Mouse (Mus musculus) megakaryocyte, embryonic 14.5 days (primary cell): ENCODE measurements at regions not wholly inside any gene's neighbourhood (a gene's known extent, or its start where the extent isn't known, plus 50 kb on each side); places are given as distances from the start of the nearest gene placed in this dataset.

Experiments
- H3K27me3 ChIP-seq: replicated peaks from 2 replicates; pipeline ENCODE3; 2012; ENCODE audit warnings: inconsistent platforms
- H3K36me3 ChIP-seq: replicated peaks from 2 replicates; pipeline ENCODE3; 2012; ENCODE audit warnings: low read length, inconsistent platforms, mixed read lengths
- H3K4me1 ChIP-seq: 2 replicates; pipeline ENCODE4 v1.6.1; 2012; ENCODE audit warnings: inconsistent platforms
- H3K4me3 ChIP-seq: replicated peaks from 2 replicates; pipeline ENCODE3; 2012; ENCODE audit warnings: moderate library complexity, mild to moderate bottlenecking, inconsistent platforms
- H3K9me3 ChIP-seq: 2 replicates; pipeline ENCODE4 v1.6.1; 2012; ENCODE audit warnings: inconsistent platforms
- FLI1 ChIP-seq: IDR thresholded peaks from 2 replicates; pipeline ENCODE4 v1.6.1; 2012; ENCODE audit warnings: low read length, inconsistent platforms, mixed read lengths
- GATA1 ChIP-seq: IDR thresholded peaks from 3 replicates; pipeline ENCODE4 v1.6.1; 2012; ENCODE audit warnings: mixed read lengths, low read length, inconsistent platforms, borderline replicate concordance

DNA sequence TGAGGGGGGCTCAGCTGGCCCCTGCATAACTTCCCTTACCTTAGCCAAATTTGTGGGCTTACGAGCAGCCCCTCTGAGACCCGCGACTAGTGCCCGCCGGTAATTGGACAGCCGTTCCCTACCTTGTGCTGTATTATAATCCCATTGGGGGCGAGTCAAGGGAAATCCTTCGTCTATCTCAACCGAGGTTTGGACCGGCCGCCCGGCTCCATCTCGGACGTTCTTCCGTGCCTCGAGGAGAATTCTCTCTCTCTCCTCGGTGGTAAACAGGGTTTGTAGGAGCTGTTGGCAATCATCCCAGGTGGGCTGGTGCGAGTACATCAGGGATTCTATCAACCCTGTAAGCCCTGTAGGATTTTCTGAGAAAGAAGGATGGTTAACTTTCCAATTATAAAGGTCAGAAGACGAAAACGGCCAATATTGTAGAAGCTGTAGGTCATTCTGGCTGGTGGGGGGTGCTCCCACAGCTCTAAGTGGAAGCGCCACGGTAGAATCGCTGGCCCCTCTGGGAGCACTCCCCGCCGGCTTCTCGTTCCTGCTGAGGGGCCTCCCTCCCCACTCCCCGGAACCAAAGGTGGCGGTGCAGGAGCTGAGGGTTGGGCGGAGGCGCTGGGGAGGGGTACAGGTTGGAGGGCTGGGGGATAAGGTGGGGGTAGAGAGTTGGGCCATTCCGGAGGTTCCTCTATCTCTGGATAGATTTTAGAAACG lies 278.6 kb downstream of the Gm21863 start:
- Histone ChIP-seq H3K9me3 (peaks cover 73% of the 10 kb centered on the region), H3K4me3 (no peak overlapping the region), H3K36me3 (no peaks in the 10 kb centered on the region), H3K27me3 (no peaks in the 10 kb centered on the region), H3K4me1 (no peaks in the 10 kb centered on the region)
- TF ChIP-seq GATA1 = no peak
- no peak for TF ChIP-seq FLI1

- Histone ChIP-seq H3K9me3 (peaks cover 72% of the 10 kb centered on the region), H3K36me3 (no peaks in the 10 kb centered on the region), H3K4me3 (no peak overlapping the region), H3K4me1 (no peaks in the 10 kb centered on the region), H3K27me3 (no peaks in the 10 kb centered on the region)
- no peak for TF ChIP-seq FLI1
- no peak for TF ChIP-seq GATA1
Observed at GRCm38 (mm10) chr12:20233454-20233831, 279.1 kb downstream of the Gm21863 start.

DNA sequence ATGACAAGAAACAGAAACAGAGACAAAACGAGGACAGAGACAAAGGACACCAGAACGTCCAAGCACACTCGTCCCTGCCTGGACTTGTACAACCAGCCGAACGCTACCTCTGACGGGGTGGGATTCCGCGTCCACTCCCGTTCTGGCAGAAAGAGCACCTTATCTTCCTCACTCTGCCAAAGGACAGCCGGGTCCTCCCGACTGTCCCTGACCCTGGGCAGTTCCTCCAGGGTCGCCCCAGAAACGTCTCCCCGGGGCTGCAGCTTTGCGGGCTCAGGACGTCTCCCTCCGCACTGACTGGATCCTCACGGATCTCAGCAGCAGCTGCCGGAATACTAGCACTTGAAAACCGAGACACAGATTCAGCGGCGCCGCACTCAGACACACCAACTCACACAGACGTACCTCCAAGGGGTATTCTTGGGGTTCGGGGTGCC lies 279.6 kb downstream of the Gm21863 start:
- Histone ChIP-seq H3K9me3 (peaks cover 68% of the 10 kb centered on the region), H3K4me3 (peak overlapping the region; percentile 38), H3K27me3 (no peaks in the 10 kb centered on the region), H3K36me3 (no peaks in the 10 kb centered on the region), H3K4me1 (no peaks in the 10 kb centered on the region)
- TF ChIP-seq FLI1 = no peak
- no peak for TF ChIP-seq GATA1
